Mouse (Mus musculus) thymus, adult 18-20 months (tissue): ENCODE data around the gene Zfp598.

Experiments
- DNase-seq, 2 experiments: peaks; one replicate each; pipeline ENCODE4 v3.0.0; 2022; ENCODE audit warnings: mixed read lengths in 2 of 2

Gene Zfp598

DNA sequence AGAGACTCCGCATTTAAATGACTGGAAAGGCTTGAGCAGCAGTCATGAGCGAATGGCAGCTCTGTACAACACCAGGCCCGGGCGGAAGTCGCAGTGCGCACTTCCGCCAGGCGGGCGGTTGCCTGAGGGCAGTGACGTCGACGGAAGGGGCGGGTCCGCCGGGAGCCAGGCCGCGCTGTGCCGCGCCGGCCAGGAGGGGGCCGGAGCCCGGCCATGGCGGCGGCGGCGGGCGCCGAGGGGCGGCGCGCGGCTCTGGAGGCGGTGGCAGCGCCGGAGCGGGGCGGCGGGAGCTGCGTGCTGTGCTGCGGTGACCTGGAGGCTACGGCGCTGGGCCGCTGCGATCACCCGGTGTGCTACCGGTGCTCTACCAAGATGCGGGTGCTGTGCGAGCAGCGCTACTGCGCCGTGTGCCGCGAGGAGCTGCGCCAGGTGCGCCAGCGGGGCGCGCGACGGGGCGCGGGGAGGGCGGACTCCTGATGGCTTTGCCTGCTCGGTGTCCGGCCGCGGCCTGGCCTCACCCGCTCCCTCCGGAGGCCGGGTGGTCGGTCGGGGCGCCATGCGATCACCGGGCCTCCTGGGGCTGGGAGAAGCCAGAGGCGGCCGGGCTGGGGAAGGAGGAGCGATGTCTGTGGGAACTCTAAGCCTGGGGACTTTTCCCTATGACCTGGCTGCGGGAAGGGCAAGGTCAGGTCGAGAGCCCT is at the start of gene Zfp598:
Zfp598 (plus strand) TSS at position 143 of the 701 bp plus-strand sequence.
- peak; percentile 84 to 86 for DNase-seq

DNA sequence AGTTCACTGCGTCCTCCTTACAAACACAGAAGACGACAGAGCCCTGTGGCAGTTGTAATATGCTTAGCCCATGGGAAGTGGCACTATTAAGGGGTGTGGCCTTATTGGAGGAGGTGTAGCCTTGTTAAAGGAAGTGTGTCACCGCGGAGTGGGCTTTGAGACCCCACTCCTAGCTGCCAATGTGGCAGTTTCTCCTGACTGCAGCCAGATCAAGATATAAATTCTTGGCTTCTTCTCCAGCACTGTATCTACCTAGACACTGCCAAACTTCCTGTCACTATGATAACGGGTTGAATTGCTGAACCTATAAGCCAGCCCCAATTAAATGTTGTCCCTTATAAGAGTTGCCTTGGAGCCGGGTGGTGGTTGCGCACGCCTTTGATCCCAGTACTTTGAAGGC is 44.0 kb upstream of the Zfp598 start:
- no peak for DNase-seq

DNA sequence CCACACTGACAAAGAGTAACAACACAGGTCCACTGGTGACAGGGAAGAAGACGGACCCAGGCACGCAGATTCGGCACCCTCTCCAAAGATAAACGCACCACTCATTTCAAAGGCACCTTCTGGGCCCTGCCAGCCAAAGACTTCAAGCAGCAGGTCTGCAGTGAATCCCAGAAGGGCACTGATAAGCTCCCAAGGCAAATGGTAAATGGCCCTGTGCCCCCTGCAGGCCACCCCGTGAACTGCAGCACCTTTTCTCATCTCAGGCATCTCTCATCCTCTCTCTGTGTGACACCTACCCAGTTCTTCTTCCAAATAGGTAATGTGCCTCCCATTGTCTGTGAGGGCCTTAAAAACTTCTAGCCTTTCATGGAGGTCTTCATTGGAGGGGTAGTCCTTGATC is 40.8 kb upstream of the Zfp598 start:
- peak; percentile 32 to 42 for DNase-seq

DNA sequence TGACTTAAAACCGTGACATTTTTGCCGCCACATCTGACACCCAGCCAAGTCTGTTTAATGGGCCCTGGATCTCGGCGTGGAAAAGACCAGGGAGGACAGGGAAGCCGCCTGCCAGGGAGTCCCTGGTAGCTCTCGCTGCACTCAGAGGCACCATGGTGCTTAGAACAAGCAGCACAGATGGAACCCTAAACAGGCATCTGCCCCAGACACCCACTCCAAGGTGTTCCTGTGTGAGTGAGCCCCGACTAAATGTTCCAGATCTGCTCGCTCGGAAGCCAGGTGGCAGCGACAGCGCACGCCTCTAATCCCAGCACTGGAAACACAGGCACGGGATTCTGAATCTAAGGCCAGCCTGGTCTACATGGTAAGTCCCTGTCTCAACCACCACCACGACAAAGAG is 39.4 kb upstream of the Zfp598 start:
- no peak for DNase-seq

DNA sequence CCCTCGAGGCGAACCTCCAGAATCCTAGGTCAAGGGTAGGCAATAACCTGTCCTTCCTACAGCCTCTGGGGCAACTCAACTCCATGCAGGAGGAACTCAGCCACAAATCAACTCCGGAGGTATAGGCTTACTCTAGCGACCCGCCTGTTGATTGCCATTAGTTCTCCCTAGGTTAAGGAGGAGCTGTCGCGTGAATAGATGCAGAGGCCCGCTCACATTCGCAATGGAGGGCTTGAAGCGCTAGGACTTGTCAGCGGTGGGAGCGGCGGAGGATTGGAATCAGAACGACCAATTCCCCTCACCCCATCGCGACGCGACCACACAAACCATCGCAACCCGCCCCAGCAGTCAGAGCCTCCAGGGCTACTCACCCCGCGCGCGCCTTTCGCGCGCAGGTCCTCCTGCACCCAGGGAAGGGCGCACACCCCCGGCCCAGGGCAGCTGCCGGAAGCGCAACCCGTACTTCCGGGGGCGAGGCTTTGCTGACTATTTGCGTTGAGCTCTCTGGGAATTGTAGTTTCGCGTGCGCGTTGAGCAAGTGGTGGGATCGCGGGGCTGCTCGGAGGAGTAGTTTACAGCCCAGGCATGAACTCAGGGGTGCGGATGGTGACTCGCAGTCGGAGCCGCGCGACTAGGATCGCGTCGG is 37.2 kb upstream of the Zfp598 start, which contains the start of the genes Tsc2 and Nthl1:
Tsc2 (minus strand) TSS at position 464 of the 646 bp plus-strand sequence.
Nthl1 (plus strand) TSS at position 514 of the 646 bp plus-strand sequence.
- DNase-seq: peak; percentile 83 to 90

DNA sequence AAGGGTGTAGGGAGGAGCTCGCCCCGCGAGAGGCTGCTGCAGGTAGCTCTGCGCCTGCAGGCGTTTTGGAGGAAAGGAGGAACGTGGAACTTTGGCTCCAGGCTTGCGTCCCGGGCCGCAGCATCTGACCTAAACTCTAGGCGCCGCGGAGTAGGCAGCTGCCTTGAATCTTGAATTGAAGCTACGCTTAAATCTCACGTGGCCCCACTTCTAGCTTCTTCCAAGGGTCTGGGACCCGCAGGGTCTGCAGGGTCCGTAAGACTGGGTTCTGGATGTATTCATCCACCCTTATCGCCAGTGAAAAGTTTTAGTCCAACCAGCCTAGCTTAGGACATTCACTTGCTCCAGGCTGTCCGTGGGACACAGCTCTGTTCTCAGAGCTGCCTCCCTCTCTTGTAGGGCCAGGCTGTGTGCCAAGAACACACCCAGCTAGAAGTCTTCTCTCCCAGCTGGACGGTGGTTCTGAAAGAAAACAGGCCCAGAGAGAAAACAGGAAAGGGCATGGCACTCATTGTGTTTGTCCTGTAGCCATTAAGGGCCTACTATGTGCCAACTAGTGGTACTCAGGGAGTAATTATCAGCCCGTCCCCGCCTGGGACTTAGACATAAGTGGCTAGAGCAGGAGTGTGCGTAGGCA is 36.6 kb upstream of the Zfp598 start:
- DNase-seq: no peak

DNA sequence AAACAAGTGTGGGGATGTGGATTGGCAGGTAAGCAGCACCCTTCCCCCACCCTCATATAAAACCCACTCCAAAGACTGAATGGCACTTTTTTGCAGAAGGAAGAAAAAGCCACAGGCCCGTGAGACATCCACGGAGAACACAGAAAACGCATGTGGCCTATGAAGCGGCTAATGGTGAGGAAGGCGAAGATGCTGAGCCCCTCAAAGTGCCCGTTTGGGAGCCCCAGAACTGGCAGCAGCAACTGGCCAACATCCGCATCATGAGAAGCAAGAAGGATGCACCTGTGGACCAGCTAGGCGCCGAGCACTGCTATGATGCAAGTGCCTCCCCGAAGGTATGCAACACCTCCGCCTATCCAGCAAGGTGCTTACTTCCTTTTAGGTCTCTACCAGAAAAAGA is 35.7 kb upstream of the Zfp598 start:
- no peak for DNase-seq

DNA sequence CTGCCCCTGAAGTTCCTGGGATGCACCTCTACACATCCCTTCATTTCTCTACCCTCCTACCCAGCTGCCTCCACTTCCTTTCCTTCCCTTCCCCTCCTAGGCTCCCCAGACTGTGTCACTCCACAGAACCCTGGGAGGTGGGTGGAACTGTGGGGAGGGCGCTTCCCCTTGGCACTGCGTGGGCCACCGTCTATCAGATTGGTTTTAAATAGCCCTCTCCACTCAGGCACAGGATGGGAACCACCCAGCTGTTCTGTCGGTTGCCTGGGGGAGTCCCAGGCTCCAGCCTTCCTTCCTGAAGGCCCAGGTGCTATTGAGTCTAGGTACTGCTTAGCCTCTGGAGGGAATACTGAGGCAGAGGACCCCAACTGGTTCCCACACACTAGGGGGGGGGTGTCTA is 34.5 kb upstream of the Zfp598 start:
- no peak for DNase-seq

DNA sequence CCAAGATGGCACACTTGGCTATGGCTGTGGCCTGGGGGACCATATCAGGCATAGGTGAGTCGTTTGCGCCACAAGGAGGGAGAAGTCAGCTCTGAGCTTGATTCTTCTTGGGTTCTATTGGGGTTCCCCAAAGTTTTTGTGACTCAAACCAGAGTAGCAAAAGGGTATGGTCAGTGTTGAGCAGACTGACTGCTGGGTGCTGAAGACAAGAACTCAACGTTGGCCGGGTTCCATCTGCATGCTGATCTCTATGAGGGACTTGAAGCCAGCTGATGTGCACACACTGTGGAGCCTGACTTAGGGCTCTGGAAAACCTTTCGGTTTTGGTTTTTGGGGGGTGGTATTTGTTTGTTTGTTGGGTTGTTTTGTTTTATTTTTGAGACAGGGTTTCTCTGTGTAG is 33.8 kb upstream of the Zfp598 start:
- DNase-seq: no peak

DNA sequence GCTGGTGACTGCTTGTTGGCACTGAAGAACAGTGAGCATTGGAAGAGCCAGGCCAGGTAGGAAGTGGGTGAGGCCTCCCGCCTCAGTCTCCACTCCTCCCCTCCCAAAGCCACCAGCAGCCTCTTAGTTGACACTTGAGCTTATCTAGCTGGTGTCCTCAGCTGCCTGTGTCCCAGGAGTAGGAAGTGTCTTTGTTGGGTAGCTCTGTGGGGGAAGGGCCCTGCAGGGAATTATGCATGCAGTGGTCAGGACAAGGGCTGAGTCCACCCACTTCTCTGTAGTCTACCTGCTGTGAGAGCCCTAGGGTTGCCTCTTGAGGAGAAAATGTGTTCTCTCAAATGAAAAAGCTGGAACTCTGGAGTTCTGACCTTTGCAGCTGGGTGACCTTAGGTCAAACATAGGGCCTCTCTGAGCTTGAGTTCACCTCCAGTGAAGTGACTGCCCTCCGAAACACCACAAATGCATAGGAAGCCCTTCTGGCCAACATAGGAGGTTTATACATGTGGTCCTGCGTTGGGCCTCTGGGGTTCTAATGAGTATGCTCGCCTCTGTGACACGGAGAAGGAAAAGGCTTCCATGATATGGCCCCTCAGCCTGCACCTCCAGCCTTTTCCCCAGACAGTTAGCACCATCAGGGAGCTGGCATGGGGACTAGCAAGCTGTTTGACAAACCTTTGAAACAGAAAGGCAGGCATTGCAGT is 32.6 kb upstream of the Zfp598 start:
- no peak for DNase-seq

DNA sequence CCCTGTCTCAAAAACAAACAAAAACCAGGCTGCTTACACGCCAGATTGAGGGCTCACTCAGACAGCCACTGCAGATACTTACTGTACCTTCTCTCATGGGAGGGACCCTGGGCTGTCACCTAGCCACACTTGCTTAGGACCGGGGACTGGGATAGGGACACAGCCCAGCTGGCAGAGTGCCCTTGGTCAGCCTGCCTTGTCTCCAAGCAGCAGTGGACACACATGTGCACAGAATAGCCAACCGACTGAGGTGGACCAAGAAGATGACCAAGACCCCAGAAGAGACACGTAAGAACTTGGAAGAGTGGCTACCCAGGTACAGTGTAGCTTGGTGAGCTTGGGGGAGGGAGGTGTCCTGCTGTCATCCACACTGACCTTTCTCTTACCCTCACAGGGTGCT is 31.3 kb upstream of the Zfp598 start:
- DNase-seq: no peak

DNA sequence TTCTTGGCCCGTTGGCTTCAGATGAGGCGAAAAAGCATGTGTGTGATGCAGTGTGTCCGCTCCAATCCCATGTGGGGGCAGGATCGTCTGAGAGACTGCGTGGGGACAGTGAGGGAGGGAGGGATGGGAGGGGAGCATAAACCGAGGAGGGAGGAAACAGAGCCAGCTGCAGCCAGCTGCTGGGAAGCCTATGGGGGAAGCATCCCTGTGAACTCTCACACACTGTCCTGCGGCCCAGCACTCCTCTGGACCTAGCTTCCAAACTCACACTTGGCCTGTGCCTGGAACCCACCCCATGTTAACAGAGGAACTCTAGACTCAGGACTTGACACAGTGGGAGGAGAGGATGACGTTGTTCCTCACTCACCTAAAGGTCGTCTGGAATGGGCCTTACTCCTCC is 30.6 kb upstream of the Zfp598 start:
- no peak for DNase-seq

DNA sequence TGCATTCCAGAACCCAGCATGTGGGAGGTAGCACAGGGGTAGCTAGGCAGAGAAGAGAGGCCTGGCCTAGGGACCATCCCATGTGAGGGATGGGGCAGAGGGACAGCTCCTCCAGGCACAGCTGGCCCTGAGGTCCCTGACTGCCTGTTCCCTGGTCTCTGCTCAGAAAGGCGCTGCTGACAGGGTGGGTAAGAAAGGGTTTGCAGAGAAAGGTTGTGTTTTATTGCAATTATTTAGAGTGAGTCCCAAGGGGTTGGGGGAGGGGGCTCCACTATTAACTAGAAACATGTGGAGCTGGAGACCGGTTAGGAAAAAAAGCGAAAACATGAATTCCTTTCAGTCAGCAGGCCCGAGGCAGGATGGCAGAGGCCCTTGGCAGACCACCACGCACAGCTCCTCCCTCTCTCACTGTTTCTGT is 29.9 kb upstream of the Zfp598 start:
- DNase-seq: no peak

DNA sequence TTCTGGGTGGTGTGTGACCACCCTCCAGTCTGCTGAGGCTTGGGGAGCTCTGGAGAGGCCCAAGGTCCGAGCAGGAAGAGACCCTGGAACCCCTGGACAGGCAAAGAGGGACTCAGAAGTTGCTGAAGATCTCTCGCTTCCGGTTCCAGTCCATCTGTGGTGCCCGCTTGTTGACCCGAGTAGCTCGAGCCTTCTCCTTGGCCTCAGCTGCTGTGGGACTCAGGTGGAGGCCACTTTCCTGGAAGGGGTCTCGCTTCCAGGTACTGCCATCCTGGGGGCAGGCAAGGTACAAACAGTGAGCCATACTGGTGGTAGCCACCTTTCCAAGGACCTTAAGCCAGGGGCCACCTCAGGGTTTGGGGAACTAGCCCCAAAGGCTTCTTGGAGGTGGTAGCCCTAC is 29.4 kb upstream of the Zfp598 start:
- DNase-seq: no peak

DNA sequence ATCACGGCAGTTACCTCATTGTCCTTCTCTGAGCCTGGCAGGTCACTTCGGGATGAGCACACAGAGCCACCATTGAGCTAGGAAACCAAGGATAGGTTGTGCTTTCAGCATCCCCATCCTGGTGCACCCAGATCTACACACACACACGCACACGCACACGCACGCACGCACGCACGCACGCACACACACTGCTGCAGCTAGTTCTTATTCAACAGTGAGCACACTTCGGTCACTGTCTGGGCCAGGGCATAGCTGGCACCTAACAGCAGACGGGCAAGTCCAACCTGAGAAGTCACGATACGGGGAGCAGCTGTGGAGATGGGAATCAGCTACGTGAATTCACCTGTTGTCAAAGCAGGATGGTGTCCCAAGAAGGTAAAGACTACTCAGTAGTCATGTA is 28.9 kb upstream of the Zfp598 start:
- DNase-seq: no peak

DNA sequence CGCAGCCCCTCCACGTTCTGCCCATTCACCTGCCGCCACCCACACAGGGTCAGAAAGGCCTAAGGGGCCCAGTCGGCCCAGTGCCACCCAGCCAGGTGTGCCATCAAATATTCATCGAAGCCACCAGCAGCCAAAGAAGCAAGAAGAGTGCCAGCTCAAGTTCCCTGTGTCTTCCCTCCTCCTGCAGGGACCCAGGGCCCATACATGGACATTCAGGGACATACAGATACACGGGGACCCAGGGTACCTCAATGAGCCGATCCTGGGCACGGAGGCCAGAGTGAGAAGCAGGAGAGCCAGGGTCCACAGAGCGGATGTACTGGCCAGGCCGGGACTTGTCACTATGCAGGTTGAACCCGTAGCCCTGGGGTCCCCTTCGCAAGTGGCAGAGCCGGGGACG is 27.5 kb upstream of the Zfp598 start:
- DNase-seq: no peak

DNA sequence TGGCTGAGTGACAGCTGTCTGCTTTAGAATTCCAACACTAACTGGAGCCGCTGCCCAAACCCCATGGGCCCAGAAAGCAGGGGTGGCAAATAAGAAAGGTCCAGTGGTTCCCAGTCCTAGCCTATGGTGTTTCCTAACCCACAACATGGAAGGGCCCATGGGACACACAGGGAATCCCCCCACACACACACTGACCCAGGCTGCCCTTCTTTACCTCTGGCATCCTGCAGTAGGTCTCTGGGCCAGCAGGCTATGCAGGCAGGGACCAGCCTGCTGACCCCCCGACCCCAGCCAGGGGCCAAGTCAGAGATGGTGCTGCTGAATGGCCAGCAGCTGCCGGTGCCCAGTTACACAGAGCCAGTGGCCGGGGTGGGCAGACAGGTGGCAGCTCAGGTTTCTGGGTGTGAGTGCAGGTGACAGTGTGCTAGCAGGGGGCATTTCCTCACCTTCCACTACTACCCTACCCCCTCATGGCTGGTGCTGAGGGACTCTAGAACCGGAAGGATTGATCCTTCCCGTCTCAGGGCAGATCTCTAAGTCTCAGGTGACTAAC is 26.6 kb upstream of the Zfp598 start:
- no peak for DNase-seq

DNA sequence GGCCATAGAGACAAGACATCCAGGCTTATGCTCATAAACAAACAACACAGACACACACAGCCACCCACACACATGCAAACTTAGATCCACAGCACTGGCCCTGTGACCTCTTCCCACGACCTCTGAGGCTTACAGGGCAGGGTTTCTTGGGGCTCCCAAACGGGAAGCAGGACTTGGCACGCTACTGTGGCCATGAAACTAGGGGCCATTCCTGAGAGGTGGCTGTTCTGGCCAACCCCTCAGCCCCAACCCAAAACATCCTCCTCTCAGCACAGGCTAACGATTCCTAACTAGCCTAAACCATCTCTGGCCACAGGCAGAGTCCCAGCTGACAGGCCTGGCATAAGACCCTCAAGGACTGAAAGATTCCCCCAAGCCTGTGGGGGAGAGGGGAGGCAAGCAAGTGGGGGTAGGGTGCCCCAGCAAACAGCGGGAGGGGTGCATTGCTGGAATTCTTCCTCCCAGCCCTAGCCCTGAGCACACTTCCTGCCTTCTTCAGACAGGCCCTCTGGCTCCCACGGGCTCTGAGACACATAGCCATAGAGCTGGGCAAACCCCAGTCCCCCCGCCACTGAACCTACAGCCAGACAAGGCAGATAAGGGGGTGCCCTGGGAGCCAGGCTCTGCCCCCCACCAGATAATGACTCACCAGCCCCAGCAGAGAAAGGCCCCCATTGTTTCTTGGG is 25.3 kb upstream of the Zfp598 start:
- DNase-seq: no peak

DNA sequence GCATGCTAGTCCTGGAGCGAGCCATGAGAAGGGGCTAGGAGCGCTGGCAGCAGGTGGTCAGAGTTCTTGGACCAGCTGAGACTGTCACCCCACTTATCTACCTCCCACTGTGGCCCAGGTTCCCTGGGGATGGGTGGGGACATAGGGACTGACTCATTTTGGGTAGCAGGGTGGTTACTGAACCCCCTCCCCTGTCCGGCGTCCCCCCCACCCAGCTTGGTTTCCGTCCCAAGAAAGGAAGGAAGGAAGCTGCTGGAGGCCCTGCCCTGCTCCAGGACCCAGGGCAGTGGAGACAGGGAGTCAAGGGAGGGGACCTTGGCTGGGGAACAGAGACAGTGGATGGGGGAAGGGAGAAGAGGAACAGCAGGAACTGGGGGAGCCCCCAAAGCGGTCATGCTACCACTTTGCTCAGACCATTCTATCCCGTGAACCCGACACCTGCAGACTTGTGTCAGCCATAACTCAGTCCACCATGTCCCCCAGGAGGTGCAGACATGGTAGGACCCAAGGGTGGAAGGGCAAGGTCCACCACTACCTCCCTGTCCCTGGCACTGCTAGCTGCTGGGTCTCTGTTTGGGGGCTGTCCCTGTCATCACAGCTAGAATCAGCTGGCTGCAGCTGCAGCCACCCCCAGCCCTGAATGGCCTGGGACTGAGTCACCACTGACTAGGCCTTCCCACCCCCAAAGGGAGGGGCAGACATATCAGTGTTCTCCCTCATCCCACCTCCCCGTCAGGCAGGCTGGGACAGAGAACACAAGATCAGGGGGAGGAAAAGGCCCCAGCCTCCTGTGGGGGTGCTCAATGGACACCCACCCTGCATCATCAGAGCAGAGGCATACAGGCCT is 24.4 kb upstream of the Zfp598 start:
- no peak for DNase-seq

DNA sequence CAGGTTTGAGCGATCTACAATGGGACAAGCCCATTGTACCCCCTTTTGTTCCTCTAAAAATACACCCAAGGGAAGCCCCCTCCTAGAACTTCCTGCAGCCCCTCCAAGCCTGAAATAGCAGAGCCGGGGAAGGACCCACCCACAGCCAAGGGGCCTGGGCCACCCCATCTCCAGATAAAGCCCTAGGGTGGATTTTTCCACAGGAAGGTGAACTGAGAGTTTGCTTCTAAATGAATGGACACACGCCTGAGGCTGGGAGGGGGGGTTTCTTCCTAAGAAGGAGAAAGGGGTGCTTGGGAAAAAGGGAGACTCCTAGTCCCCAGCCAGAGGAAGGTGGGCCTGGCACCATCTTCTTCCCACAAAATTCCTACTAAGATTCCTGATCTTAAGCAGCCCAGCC is 23.6 kb upstream of the Zfp598 start:
- DNase-seq: no peak

DNA sequence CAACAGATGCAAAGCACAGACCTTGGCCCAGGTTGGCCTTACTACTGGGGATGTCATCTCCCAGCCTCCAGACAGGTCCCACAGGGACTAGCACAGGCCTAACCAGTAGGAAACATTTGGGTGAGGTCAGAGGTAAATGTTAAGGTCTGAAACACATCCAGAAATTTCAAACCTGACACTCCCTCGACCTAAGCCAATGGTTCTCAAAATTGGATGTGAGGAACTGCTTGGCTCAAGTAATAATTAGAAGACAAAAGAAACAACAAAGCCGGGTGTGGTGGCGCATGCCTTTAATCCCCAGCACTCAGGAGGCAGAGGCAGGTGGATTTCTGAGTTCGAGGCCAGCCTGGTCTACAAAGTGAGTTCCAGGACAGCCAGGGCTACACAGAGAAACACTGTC is 23.1 kb upstream of the Zfp598 start:
- DNase-seq: no peak

DNA sequence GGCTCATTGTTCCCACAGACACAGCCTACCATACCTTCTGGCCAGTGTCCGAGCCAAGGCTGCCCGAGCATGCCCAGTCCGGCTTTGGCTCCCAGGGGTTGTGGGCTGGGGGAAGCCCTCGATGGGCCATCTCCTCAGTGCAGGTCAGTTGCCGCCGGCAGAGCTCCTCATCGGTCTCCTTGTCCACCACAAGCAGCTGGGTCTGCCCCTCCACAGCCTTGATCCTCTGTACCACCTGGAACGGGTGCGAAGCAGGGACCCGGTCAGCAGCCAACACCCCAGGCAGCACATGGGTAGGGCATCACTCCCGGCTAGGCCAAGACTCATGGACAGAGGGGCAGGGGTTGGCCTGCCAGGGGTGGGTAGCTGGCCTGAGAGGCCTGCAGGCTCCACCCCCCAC is 22.0 kb upstream of the Zfp598 start:
- no peak for DNase-seq
